Mouse (Mus musculus) testis, adult 10 weeks (tissue): ENCODE data around the gene Fxr1. TPM values are rescaled to one million over a fixed set of nuclear protein-coding genes. Genes with fewer than 3 reads are reported as not detected.

Experiments
- polyA plus RNA-seq: library from polyadenylated mRNA; stranded (reverse); fragments of 350-450 nt; fragmentation: Illumina TruSeq; extraction: RNeasy Lipid Tissue Mini Kit (QIAGEN cat#74804); gene quantifications from one replicate; pipeline ENCODE4 v1.2.3, GENCODE M21; 2014; ENCODE audit warnings: low read depth, low replicate concordance

Gene Fxr1
- 1,641 TPM for polyA plus RNA-seq

DNA sequence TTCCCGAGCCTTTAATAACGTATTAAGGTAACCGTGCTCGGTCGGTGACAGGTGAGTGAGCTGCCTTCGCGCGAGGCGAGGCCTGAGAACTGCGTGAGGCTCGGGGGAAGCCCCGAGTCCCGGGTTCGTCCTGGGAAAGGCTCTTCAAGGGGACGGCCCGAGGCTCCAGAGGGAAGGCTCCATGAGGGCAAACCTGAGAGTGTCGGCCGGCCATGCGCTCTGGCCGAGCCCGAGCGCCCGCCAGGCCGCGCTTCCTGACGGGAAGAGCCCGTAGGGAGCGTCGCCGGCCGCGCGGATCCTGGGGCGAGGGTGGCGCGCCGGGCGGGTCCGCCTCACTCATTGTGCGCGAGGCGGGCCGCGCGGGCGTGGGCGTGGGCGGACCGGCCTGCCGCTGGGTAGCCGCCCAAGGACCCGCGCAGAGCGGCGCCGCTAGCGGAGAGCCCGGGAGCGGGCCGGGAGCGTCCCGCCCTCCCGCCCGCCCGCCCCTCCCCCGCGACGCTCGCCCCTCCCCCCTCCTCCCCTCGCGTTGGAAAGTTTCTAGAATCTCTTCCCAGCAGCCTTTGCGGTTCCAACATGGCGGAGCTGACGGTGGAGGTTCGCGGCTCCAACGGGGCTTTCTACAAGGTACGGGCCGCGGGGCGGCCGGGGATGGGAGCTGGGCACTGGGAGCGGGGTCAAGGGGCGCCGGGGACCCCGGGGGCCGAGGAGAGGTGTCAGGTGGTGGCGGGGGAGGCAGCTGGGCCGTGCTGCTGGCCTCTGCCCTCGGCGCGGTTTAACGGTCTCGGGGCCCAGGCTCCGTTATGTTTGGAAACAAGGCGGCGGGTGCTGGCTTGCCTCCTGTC, at the start of gene Fxr1:
Fxr1 (plus strand) TSS at position 404 of the 842 bp plus-strand sequence.

DNA sequence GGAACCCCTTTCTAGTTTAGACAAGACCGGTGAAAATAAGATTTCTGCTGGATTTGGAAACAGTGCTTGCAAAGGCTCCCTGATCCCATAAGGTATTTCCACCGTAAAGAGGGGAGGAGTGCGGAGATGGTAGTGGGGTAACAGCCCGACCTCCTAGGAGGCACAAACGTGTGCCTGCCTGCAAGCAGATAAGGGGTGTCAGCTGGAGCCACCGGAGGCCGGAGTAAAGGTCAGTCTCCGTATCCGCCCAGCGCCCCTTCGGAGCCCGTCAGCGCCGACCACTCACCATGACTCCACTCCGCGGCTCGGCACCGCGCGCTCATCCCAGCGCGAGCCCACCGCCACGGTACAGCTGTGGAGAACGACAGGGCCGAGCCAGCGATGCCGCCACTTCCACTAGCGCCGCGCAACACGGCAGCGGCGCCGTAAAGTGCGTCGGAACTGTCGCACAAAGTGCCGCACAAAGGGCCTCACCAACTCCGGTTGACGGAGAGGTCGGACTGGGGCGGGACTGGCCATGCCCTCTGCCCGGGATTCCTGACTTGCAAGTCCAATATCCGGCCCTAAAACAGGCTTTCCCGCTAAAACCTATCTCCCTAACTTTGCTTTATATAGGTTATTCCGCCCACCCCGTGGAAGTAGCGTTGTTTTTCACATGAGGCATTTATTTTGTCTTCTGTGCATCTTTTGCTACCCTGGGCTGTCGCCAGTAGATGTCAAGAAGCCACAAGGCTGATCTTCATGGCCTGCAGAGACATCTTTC, 61.3 kb downstream of the Fxr1 start, which contains the start of gene Dnajc19:
Dnajc19 (minus strand) TSS at position 422 of the 763 bp plus-strand sequence.

Other genes starting within 250 kb of the Fxr1 start
- 56.5 TPM for gene Ttc14, start 220.1 kb upstream of the Fxr1 start, polyA plus RNA-seq
- 563 TPM for gene Ccdc39, start 175.6 kb upstream of the Fxr1 start, polyA plus RNA-seq
- 118 TPM for gene Dnajc19, start 61.4 kb downstream of the Fxr1 start, polyA plus RNA-seq